Mouse (Mus musculus): ENCODE measurements around the gene Zfyve1.

GRCm38 (mm10) chr12:83521083-83521482 is 75.9 kb downstream of the Zfyve1 start:
- no peak for TF ChIP-seq POLR2A (IDR thresholded peaks at IDR 0.05; ENCODE audit: borderline replicate concordance, insufficient read depth, low read length)
- TF ChIP-seq CTCF (IDR thresholded peaks at IDR 0.05; ENCODE audit: borderline replicate concordance, insufficient read depth, low read depth, low read length), result no peak
